Mouse (Mus musculus) adrenal gland, postnatal 10 days (tissue): ENCODE measurements at regions not wholly inside any gene's neighbourhood (a gene's known extent, or its start where the extent isn't known, plus 50 kb on each side); places are given as distances from the start of the nearest gene placed in this dataset.

ENCODE experiments used
- DNase-seq: peaks from one replicate; pipeline ENCODE4 v3.0.0; 2021; ENCODE audit warnings: mixed read lengths

- DNase-seq = no peak
Observed at GRCm38 (mm10) chr5:148611323-148611722, 58.7 kb upstream of the Ubl3 start.

- DNase-seq = no peak
Observed at GRCm38 (mm10) chr5:148609506-148609880, 56.9 kb upstream of the Ubl3 start.

- DNase-seq = no peak
Observed at GRCm38 (mm10) chr5:148608857-148609505, 56.4 kb upstream of the Ubl3 start.

- peak; percentile 51 for DNase-seq
Observed at GRCm38 (mm10) chr5:148608178-148608577, 55.6 kb upstream of the Ubl3 start.

- no peak for DNase-seq
Observed at GRCm38 (mm10) chr5:148605730-148606129, 53.1 kb upstream of the Ubl3 start.
